Mouse (Mus musculus): ENCODE data around the gene Mcrip1. TPM values are rescaled to one million over a fixed set of nuclear protein-coding genes. Genes with fewer than 3 reads are reported as not detected.
"Not testable (repeated sequence)": the region's sequence is repeated elsewhere in the genome, so short reads cannot be mapped to it uniquely, and the experiment has no call there.

Mcrip1 gene
- polyA plus RNA-seq, 1 experiment from 2014 or later, result 252 TPM

DNA sequence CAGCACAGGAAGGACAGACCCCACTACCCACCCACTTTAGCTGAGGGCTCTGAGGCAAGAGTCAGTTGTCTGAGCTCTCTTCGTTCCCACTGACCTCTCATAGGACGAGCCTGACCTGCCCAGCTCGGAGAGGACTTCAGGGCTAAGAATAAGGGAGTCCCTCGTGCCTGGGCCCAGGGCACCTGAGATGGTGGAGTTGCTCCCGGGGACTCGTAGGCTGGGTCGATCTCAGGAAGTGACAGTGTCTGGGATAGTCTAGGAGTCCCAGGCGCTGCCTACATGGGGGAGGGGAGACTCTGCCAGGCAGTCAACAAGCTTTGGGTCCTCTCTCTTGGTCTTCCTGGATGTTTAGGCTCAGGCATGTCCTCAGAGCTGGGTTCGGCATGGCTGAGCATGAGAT lies 29.0 kb downstream of the Mcrip1 start:
- H3K4me3 ChIP-seq (ENCODE audit: low read depth, low read length), result no peak overlapping the region
- no peaks in the 10 kb centered on the region for H3K27me3 ChIP-seq (ENCODE audit: control insufficient read depth, insufficient read depth, low read length)
- peaks cover 6% of the 10 kb centered on the region; the same call in 1 of the 2 replicates for H3K4me1 ChIP-seq (ENCODE audit: control insufficient read depth, insufficient read depth, low read length)
- H3K36me3 ChIP-seq (ENCODE audit: control insufficient read depth, insufficient read depth, low read length), result no peaks in the 10 kb centered on the region
- no peak for DNase-seq (ENCODE audit: low spot score)
- 76% methylated on average over 9 of the region's 9 CpGs for WGBS
- no peak overlapping the region; the same call in 1 of the 2 replicates for H3K27ac ChIP-seq (replicated peaks; ENCODE audit: low read depth, low read length)
- no peak for ATAC-seq (ENCODE audit: insufficient number of reproducible peaks, low FRiP score, low TSS enrichment, low read depth)
- no peaks in the 10 kb centered on the region for H3K9me3 ChIP-seq (ENCODE audit: control insufficient read depth, low read length)
- no peak overlapping the region for H3K9ac ChIP-seq (ENCODE audit: low read length)
- H3K4me2 ChIP-seq (ENCODE audit: low read depth, severe bottlenecking), result no peak overlapping the region

DNA sequence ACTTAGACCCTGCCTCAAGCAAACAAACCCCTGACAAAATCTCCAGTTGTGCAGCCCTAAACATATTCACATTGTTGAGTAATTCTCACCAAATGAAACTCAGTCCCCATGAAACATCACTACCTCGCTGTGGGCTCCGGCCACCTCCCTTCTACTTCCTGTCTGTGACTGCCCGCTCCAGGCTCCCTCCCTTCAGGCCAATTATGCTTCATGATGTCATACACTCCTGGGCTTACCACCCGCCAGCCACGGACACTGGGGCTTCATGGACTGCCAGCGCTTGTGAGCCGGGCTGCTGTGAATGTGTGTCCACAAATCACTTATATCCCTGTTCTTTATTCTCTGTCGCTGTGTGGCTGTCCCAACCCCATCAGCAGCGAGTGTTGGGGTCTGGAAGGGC lies 29.8 kb downstream of the Mcrip1 start:
- no peak overlapping the region for H3K4me3 ChIP-seq (ENCODE audit: low read depth, low read length)
- peak overlapping the region; percentile 17; the same call in 1 of the 2 replicates for H3K9ac ChIP-seq (ENCODE audit: low read length)
- no peak for ATAC-seq (ENCODE audit: insufficient number of reproducible peaks, low FRiP score, low TSS enrichment, low read depth)
- no peaks in the 10 kb centered on the region for H3K9me3 ChIP-seq (ENCODE audit: control insufficient read depth, low read length)
- no peaks in the 10 kb centered on the region for H3K36me3 ChIP-seq (ENCODE audit: control insufficient read depth, insufficient read depth, low read length)
- no peak overlapping the region for H3K27ac ChIP-seq (replicated peaks; ENCODE audit: low read depth, low read length)
- WGBS, result 34% methylated on average over 9 of the region's 9 CpGs
- no peak overlapping the region for H3K4me2 ChIP-seq (ENCODE audit: low read depth, severe bottlenecking)
- H3K27me3 ChIP-seq (ENCODE audit: control insufficient read depth, insufficient read depth, low read length), result no peaks in the 10 kb centered on the region
- H3K4me1 ChIP-seq (ENCODE audit: control insufficient read depth, insufficient read depth, low read length), result peaks cover 6% of the 10 kb centered on the region; the same call in 1 of the 2 replicates
- peak; percentile 46 for DNase-seq (ENCODE audit: low spot score)

DNA sequence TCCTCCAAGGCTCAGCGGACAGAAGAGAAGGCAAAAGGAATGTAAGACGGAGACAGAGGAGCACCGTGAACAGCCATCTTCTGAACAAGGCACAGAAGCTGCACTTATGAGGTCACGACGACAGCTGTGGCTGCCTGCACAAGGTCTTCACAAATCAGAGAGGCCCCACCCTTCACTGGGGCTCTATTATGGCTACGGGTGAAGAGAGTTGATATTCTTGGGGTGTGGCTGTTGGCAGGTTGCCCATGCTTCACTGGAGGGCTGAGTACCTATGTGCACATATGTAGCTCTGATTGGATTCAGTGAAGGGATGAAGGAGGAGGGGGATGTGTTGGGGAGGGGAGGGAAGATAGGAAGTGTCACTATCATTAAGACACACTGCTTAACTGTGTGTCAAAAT lies 31.0 kb downstream of the Mcrip1 start:
- Histone ChIP-seq H3K36me3 (ENCODE audit: control insufficient read depth, insufficient read depth, low read length) (no peaks in the 10 kb centered on the region), H3K4me3 (ENCODE audit: low read depth, low read length) (no peak overlapping the region), H3K27ac (replicated peaks; ENCODE audit: low read depth, low read length) (no peak overlapping the region), H3K9ac (ENCODE audit: low read length) (no peak overlapping the region), H3K4me2 (ENCODE audit: low read depth, severe bottlenecking) (no peak overlapping the region), H3K9me3 (ENCODE audit: control insufficient read depth, low read length) (no peaks in the 10 kb centered on the region), H3K4me1 (ENCODE audit: control insufficient read depth, insufficient read depth, low read length) (peaks cover 6% of the 10 kb centered on the region; the same call in 1 of the 2 replicates), H3K27me3 (ENCODE audit: control insufficient read depth, insufficient read depth, low read length) (no peaks in the 10 kb centered on the region)
- ATAC-seq (ENCODE audit: insufficient number of reproducible peaks, low FRiP score, low TSS enrichment, low read depth) (no peak), DNase-seq (ENCODE audit: low spot score) (no peak)
- WGBS, result 77% methylated on average over 6 of the region's 6 CpGs

DNA sequence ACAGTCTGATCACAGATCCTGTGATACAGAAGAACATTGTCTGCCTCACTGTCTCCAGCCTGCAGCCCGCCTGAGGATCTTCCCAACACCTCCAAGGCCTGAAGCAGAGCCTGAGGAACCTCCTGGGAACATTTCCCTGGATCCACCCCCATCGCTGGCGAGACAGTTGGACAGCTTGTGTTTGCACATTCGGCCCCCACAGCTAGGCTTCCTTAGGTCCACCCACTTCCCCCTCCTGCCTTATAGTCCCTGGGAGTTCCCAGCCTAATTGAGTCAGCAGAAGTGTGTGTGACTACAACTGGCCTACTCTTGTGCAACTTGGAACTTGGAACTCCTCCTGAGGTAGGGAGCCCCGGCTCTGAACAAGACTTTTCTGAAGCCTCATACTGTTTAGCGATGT lies 31.5 kb downstream of the Mcrip1 start:
- Histone ChIP-seq H3K9ac (ENCODE audit: low read length) (no peak overlapping the region), H3K27me3 (ENCODE audit: control insufficient read depth, insufficient read depth, low read length) (no peaks in the 10 kb centered on the region), H3K4me3 (ENCODE audit: low read depth, low read length) (no peak overlapping the region), H3K36me3 (ENCODE audit: control insufficient read depth, insufficient read depth, low read length) (no peaks in the 10 kb centered on the region), H3K9me3 (ENCODE audit: control insufficient read depth, low read length) (no peaks in the 10 kb centered on the region), H3K27ac (replicated peaks; ENCODE audit: low read depth, low read length) (no peak overlapping the region), H3K4me2 (ENCODE audit: low read depth, severe bottlenecking) (no peak overlapping the region), H3K4me1 (ENCODE audit: control insufficient read depth, insufficient read depth, low read length) (peaks cover 6% of the 10 kb centered on the region; the same call in 1 of the 2 replicates)
- ATAC-seq (ENCODE audit: insufficient number of reproducible peaks, low FRiP score, low TSS enrichment, low read depth) (no peak), DNase-seq (ENCODE audit: low spot score) (no peak)
- WGBS, result 65% methylated on average over 6 of the region's 6 CpGs

DNA sequence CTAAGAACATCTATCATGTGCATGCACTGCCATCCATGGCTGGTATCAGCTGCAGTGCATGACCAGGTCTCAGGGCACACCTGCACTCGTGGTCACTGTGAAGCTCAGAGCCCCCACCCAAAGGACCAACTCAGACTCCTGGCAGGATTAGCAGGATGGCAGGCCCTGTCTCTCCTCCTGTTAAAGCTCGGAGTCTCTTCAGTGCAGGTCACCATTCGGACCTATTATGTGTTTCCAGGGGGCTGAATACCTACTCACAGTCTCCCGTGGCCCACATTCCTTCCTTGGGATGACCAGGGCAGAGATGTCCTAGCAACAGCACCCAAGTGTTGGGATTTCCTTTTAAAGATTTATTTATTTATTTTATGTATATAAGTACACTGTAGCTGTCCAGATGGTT lies 32.4 kb downstream of the Mcrip1 start:
- Histone ChIP-seq H3K9me3 (ENCODE audit: control insufficient read depth, low read length) (no peaks in the 10 kb centered on the region), H3K9ac (ENCODE audit: low read length) (no peak overlapping the region), H3K4me2 (ENCODE audit: low read depth, severe bottlenecking) (no peak overlapping the region), H3K4me3 (ENCODE audit: low read depth, low read length) (no peak overlapping the region), H3K27ac (replicated peaks; ENCODE audit: low read depth, low read length) (no peak overlapping the region), H3K27me3 (ENCODE audit: control insufficient read depth, insufficient read depth, low read length) (no peaks in the 10 kb centered on the region), H3K36me3 (ENCODE audit: control insufficient read depth, insufficient read depth, low read length) (no peaks in the 10 kb centered on the region), H3K4me1 (ENCODE audit: control insufficient read depth, insufficient read depth, low read length) (peaks cover 6% of the 10 kb centered on the region; the same call in 1 of the 2 replicates)
- no peak for DNase-seq (ENCODE audit: low spot score)
- WGBS, result 88% methylated on average over 4 of the region's 4 CpGs
- ATAC-seq (ENCODE audit: insufficient number of reproducible peaks, low FRiP score, low TSS enrichment, low read depth), result no peak

DNA sequence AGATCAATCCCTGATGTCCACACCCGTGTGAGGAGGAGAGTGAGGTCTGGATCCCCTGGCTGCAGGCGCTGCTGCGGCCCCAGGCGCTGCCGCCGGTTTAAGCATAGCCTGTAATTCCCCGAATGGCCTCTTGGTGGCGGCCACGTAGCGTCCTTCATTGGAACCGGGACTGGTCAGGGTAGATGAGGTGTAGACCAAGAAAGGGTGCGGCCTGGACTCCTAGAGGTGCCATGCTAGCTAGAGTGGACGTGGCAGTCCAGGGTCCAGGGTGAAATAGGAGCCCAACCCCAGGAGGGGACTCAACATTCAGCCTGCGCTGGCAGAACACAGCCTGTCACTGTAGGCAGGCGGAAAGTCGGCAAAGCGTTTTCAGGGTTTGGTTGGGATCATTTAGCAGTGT lies 33.9 kb downstream of the Mcrip1 start:
- H3K4me3 ChIP-seq (ENCODE audit: low read depth, low read length), result no peak overlapping the region

DNA sequence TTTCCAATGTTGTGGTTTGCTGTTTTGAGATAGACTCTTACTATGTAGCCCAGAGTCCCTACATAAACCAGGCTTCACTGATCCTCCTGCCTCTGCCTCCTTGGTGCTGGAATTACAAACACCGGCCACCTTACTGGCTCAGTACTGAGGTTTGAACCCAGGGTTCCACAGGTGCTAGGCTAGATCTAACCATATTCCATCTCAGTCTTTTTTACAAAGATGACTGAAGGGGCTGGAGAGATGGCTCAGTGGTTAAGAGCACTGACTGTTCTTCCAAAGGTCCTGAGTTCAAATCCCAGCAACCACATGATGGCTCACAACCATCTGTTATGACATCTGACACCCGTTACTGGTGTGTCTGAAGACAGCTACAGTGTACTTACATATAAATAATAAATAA lies 35.3 kb downstream of the Mcrip1 start:
- not testable (repeated sequence) for H3K36me3 ChIP-seq (ENCODE audit: control insufficient read depth, insufficient read depth, low read length); H3K4me1 ChIP-seq (ENCODE audit: control insufficient read depth, insufficient read depth, low read length); H3K9me3 ChIP-seq (ENCODE audit: control insufficient read depth, low read length); H3K4me3 ChIP-seq (ENCODE audit: low read depth, low read length); H3K27me3 ChIP-seq (ENCODE audit: control insufficient read depth, insufficient read depth, low read length); H3K9ac ChIP-seq (ENCODE audit: low read length); DNase-seq (ENCODE audit: low spot score); ATAC-seq (ENCODE audit: insufficient number of reproducible peaks, low FRiP score, low TSS enrichment, low read depth); H3K4me2 ChIP-seq (ENCODE audit: low read depth, severe bottlenecking); H3K27ac ChIP-seq (replicated peaks; ENCODE audit: low read depth, low read length)
- WGBS, result 90% methylated on average over 2 of the region's 2 CpGs

More for the DNA sequence above, 33.9 kb downstream of the Mcrip1 start:
- WGBS, result 17% methylated on average over 17 of the region's 17 CpGs
- DNase-seq (ENCODE audit: low spot score), result peak; percentile 95
- peaks cover 8% of the 10 kb centered on the region for H3K4me1 ChIP-seq (ENCODE audit: control insufficient read depth, insufficient read depth, low read length)
- H3K9me3 ChIP-seq (ENCODE audit: control insufficient read depth, low read length), result no peaks in the 10 kb centered on the region
- ATAC-seq (ENCODE audit: insufficient number of reproducible peaks, low FRiP score, low TSS enrichment, low read depth), result peak; percentile 55; the same call in 1 of the 2 replicates
- no peak overlapping the region for H3K27ac ChIP-seq (replicated peaks; ENCODE audit: low read depth, low read length)
- H3K36me3 ChIP-seq (ENCODE audit: control insufficient read depth, insufficient read depth, low read length), result no peaks in the 10 kb centered on the region
- no peak overlapping the region for H3K4me2 ChIP-seq (ENCODE audit: low read depth, severe bottlenecking)
- no peak overlapping the region for H3K9ac ChIP-seq (ENCODE audit: low read length)
- H3K27me3 ChIP-seq (ENCODE audit: control insufficient read depth, insufficient read depth, low read length), result no peaks in the 10 kb centered on the region

DNA sequence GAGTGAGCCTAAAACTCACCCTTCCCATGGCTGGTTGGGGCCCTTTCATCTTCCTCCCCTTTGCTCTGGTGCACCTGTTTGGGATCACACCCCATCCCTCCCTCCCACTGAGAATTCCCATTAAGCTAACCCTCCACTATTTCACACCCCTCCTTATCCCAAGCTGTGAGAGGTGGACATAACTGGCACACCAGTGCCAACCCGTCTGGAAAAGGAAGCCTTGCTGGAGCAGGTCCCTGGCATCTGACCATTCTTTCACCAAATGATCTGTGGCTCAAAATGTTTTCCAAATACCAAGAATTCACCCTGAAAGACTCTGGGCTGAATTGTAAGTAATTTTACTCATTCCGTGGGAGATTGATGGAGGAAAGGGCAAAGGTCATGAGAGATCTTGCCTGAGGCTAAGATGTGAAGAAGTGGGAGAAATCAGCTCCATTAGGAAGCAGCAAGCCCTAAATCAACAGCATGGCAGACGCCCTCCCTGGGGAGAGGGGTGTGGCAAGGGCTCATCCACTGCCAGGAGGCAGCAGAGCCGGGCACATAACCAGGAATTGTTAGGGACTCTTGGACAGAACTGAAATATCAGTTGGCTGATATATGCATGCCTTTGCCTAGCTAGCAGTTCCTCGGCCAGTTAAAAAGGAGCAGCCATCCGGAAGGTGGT lies 36.6 kb downstream of the Mcrip1 start:
- 28% methylated on average over 6 of the region's 6 CpGs for WGBS
- Histone ChIP-seq H3K4me2 (ENCODE audit: low read depth, severe bottlenecking) (no peak overlapping the region), H3K9me3 (ENCODE audit: control insufficient read depth, low read length) (no peaks in the 10 kb centered on the region), H3K4me1 (ENCODE audit: control insufficient read depth, insufficient read depth, low read length) (peaks cover 5% of the 10 kb centered on the region; the same call in 1 of the 2 replicates), H3K9ac (ENCODE audit: low read length) (no peak overlapping the region), H3K27me3 (ENCODE audit: control insufficient read depth, insufficient read depth, low read length) (no peaks in the 10 kb centered on the region), H3K27ac (replicated peaks; ENCODE audit: low read depth, low read length) (no peak overlapping the region), H3K4me3 (ENCODE audit: low read depth, low read length) (no peak overlapping the region), H3K36me3 (ENCODE audit: control insufficient read depth, insufficient read depth, low read length) (no peaks in the 10 kb centered on the region)
- DNase-seq (ENCODE audit: low spot score) (no peak), ATAC-seq (ENCODE audit: insufficient number of reproducible peaks, low FRiP score, low TSS enrichment, low read depth) (no peak)
